Mouse (Mus musculus) left cerebral cortex, adult 2 months (tissue): ENCODE measurements at regions not wholly inside any gene's neighbourhood (a gene's known extent, or its start where the extent isn't known, plus 50 kb on each side); places are given as distances from the start of the nearest gene placed in this dataset.

Experiments
- DNase-seq, 2 experiments: peaks; one replicate each; pipeline ENCODE4 v3.0.0; 2021 to 2022; ENCODE audit warnings: low spot score in 2 of 2, mixed read lengths in 1 of 2; ENCODE audit errors: extremely low spot score in 1 of 2
- H3K27ac ChIP-seq: fragments of 200-600 bp; 2 replicates; pipeline ENCODE4 v1.8.1; 2022
- H3K4me3 ChIP-seq: fragments of 200-600 bp; 2 replicates; pipeline ENCODE4 v1.8.1; 2022
- CTCF ChIP-seq: fragments of 200-600 bp; IDR thresholded peaks from 2 replicates; pipeline ENCODE4 v1.8.1; 2022; ENCODE audit warnings: antibody characterized with exemption, mild to moderate bottlenecking, moderate library complexity
- intact Hi-C: fragments of 180-260 bp; cut with DNase I; formaldehyde crosslinking; loops from one replicate; pipeline ENCODE4 v1.15.1; 2025

GRCm38 (mm10) chr11:71527691-71528090 is 222.0 kb upstream of the Wscd1 start:
- DNase-seq = no peak
- no peak for TF ChIP-seq CTCF
- H3K27ac ChIP-seq = no peak overlapping the region
- intact Hi-C loops = no loop called here
- H3K4me3 ChIP-seq = no peak overlapping the region

- no peak for TF ChIP-seq CTCF
- Histone ChIP-seq H3K27ac (no peak overlapping the region), H3K4me3 (no peak overlapping the region)
- DNase-seq = no peak
- intact Hi-C loops = no loop called here
These were observed 221.1 kb upstream of the Wscd1 start for GRCm38 (mm10) chr11:71528588-71528987.

DNA sequence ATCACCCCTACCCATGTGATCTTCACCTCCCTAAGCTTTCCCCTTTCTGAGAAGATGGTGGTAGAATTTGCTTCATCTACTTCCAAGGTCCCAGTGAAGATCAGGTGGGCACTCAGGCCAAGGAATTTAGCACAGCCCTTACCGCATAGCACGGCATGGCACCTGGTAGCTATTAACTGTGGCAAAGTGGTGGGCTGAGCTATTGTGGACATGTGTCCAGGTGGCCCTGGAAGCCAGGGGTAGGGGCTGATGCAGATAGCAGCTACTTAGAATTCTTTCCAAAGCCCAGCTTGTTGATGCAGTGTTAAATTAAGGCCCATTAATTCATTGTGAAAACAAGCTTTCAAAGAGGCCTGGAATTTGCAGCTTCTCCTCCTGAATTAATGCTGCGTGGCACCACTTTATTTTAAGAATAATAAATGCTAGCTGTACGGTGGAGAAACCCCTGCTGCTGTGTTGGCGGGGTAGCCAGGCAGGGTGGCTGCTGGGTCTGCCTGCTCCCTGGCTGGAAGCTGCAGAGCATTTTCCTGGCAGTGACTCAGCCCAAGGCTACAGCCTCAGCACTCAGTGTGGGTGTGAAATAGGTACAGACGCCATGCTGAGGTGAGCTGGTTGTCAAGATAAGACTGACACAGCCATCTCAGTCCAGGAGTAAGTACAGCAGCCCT is 208.4 kb upstream of the Wscd1 start:
- DNase-seq = peak in 1 of 2 experiments; percentile 50
- H3K27ac ChIP-seq = no peak overlapping the region
- no peak overlapping the region for H3K4me3 ChIP-seq
- intact Hi-C loops = no loop called here
- no peak for TF ChIP-seq CTCF

- peak; percentile 24 for TF ChIP-seq CTCF
- DNase-seq = no peak
- intact Hi-C loops = no loop called here
- H3K27ac ChIP-seq = no peak overlapping the region
- H3K4me3 ChIP-seq = no peak overlapping the region
These were observed 192.3 kb upstream of the Wscd1 start for GRCm38 (mm10) chr11:71557412-71557811.

GRCm38 (mm10) chr11:71564831-71565230 is 184.9 kb upstream of the Wscd1 start:
- TF ChIP-seq CTCF = peak; percentile 8
- DNase-seq = no peak
- no peak overlapping the region for H3K27ac ChIP-seq
- intact Hi-C loops = loop anchor here (10.0 kb wide), 1 partner anchor 460 kb away; no protein-coding TSS in a partner anchor
- H3K4me3 ChIP-seq = no peak overlapping the region

- H3K27ac ChIP-seq = no peak overlapping the region
- no peak for DNase-seq
- no peak for TF ChIP-seq CTCF
- intact Hi-C loops = no loop called here
- no peak overlapping the region for H3K4me3 ChIP-seq
These were observed 172.9 kb upstream of the Wscd1 start for GRCm38 (mm10) chr11:71576801-71577200.

GRCm38 (mm10) chr11:71581775-71582174 is 167.9 kb upstream of the Wscd1 start:
- no peak for TF ChIP-seq CTCF
- no peak overlapping the region for H3K27ac ChIP-seq
- intact Hi-C loops = no loop called here
- DNase-seq = no peak
- no peak overlapping the region for H3K4me3 ChIP-seq

DNA sequence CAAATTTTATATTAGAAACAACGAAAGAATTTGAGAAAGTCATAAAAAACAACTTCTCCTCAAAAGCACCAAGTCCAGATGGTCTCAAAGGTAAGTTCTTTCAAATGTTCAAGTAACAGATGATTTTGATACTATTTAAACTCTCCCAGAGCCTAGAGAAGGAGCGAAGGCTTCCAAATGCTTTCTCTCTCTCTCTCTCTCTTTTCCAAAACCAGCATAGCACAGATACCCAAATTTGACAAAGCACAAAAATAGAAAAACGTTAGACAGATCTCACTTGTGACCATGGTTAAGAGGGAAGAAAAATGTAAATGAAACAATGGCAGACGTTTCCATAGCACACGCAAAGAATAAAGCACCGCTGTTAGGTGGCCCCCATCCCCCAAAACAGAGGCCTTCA is 158.7 kb upstream of the Wscd1 start:
- no peak for DNase-seq
- intact Hi-C loops = loop anchor here (5.0 kb wide), 1 partner anchor 56 kb away; no protein-coding TSS in a partner anchor
- no peak overlapping the region for H3K4me3 ChIP-seq
- no peak for TF ChIP-seq CTCF
- H3K27ac ChIP-seq = no peak overlapping the region; the same call in 1 of the 2 replicates

GRCm38 (mm10) chr11:71594250-71594847 is 155.4 kb upstream of the Wscd1 start:
- intact Hi-C loops = loop anchor here (5.0 kb wide), 1 partner anchor 53 kb away; no protein-coding TSS in a partner anchor
- no peak for DNase-seq
- no peak overlapping the region for H3K4me3 ChIP-seq
- no peak overlapping the region for H3K27ac ChIP-seq
- no peak for TF ChIP-seq CTCF

- DNase-seq = no peak
- no peak for TF ChIP-seq CTCF
- H3K27ac ChIP-seq = no peak overlapping the region
- intact Hi-C loops = no loop called here
- no peak overlapping the region for H3K4me3 ChIP-seq
These were observed 152.0 kb upstream of the Wscd1 start for GRCm38 (mm10) chr11:71597709-71598108.

GRCm38 (mm10) chr11:71610782-71611181 is 138.9 kb upstream of the Wscd1 start:
- no peak for TF ChIP-seq CTCF
- no peak overlapping the region for H3K27ac ChIP-seq
- intact Hi-C loops = no loop called here
- no peak for DNase-seq
- H3K4me3 ChIP-seq = no peak overlapping the region

GRCm38 (mm10) chr11:71615526-71615925 is 134.2 kb upstream of the Wscd1 start:
- H3K27ac ChIP-seq = no peak overlapping the region
- H3K4me3 ChIP-seq = no peak overlapping the region
- intact Hi-C loops = no loop called here
- no peak for DNase-seq
- no peak for TF ChIP-seq CTCF
